Mouse (Mus musculus) heart, adult 18-20 months (tissue): ENCODE data around the gene Rpusd4. TPM values are rescaled to one million over a fixed set of nuclear protein-coding genes. Genes with fewer than 3 reads are reported as not detected.

ENCODE experiments used
- DNase-seq, 2 experiments: peaks; one replicate each; pipeline ENCODE4 v3.0.0; 2021 to 2022; ENCODE audit warnings: mixed read lengths in 1 of 2
- long read RNA-seq, 2 experiments: library from polyadenylated mRNA; stranded (forward); transcript quantifications; one replicate each; pipeline ENCODE4 v2.0.0; 2021
- total RNA-seq, 2 experiments: library from RNA; stranded (reverse); gene quantifications; 2 replicates each; pipeline ENCODE4 v1.2.3; 2021

Rpusd4 gene
- 10 to 100 TPM; 14.9 to 16.3 TPM for total RNA-seq
- long read RNA-seq, experiment 1, transcript Rpusd4-201 (7 exons, 1,821 nt), result major isoform, 10 of 12 reads
- long read RNA-seq, experiment 1, partial matches to known transcripts, result 0 of 12 reads
- long read RNA-seq, experiment 1, other reads (novel, unspliced or antisense), result 2 of 12 reads
- long read RNA-seq, experiment 2, partial matches to known transcripts, result 0 of 5 reads
- long read RNA-seq, experiment 2, other reads (novel, unspliced or antisense), result 2 of 5 reads

DNA sequence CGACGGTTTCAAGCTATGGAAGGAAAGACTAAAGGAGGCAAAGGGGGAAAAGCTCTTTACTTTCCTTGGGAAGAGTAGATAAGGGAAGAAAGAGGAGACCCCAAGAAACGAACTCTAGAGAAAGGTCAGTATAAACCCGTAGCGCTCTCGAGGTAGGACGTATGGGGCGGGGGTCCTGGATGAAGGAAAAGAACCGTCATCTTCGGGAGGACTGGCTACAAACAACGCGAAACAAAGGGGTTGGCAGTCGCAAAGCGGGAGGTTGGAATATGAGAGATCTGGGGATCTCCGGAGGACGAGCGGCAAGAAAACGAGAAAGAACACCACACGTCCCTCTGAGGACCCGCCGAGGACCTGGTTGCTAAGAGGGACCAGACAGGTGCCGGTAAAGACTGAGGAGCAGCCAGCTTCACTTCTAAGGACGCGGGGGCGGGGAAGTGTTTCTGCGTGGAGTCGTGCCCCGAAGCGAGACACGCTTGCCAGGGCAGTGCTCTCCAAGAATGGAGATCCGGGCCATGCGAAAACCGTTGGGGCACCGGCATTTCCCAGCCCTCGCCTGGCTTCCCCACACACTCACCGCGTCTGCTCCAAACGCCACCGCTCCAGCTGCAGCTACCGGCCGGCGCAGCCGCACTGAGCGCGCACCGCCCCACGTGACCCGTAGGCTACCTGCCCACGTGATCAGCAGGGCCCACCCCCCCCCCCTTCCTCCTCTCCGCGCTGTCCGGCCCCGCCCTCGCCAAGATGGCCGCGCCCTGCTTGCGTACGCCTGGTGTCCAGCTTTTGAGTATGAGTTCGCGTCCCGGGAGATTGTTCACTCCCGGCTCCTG lies at the start of gene Rpusd4, which contains the start of gene Fam118b:
Gene Rpusd4 (plus strand): TSS at position 720 of the 830 bp plus-strand sequence.
Gene Fam118b (minus strand): TSS at position 660 of the 830 bp plus-strand sequence.
- DNase-seq, result peak; percentile 90 to 94

DNA sequence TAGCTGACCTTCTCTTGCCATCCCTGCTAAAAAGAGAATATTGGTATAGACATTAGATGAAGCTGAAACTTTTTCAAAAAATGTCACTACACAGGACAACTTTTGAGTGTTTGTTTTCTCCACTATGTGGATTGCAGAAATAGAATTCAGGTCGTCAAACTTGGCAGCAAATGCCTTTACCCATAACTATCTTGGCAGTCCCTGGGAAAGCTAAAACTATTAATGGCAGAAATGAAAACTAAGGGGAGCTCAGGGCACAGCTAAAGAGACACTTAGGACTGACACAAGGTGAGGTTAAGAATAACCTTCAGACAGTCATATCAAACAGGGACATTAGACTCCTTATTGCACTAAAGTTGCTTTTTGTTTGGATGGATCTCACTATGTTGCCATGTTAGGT lies 49.7 kb upstream of the Rpusd4 start:
- DNase-seq, result peak in 1 of 2 experiments; percentile 43

DNA sequence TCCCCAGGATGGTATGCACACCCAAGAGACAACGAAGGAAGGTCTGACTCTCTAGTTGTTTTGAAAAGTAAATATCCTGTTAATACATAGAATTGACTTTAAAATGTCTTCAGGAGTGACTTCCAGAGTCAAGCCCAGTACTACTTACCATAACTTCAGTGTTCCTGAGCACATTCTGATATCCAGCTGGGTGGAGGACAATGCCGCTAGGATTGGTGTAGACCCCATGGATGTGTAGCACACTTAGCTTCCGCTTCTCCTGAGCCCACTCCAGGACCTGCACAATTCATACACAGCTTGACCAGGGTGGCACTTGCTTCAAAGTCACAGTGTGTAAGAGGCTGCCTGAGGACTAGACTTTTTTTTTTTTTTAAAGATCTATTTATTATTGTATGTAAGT lies 44.2 kb upstream of the Rpusd4 start:
- DNase-seq, result no peak

DNA sequence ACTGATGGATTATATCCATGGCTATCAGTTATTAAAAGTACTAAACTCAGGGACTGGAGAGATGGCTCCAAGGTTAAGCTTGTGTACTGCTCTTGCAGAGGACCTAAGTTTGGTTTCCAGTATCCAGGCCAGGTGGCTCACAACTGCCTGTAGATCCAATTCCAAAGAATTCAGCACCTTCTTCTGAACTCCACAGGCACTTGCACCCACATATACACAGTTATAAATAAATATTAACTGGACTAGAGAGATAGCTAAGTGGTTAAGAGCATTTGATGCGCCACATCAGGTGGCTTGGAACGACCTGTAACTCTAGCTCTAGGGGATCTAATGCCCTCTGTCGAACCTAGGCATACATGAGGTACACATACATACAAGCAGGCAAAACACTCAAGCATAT lies 39.0 kb upstream of the Rpusd4 start:
- no peak for DNase-seq

DNA sequence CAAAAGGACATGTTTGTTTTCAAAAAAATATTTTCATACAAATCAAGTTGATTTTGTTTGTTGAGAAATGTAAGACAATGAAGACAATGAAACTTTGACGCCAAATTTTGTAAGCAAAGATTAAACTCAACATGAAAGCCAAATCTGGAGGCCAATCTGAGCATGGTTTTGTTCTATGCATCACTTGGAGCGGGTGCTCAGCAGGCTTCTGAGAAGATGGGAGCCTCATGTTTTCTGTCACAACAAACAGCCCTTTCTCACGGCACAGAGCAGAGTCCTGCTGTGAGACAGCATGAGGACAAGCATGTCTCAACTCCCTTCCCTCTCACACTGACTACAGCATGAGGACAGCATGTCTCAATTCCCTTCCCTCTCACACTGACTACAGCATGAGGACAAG lies 31.7 kb upstream of the Rpusd4 start:
- no peak for DNase-seq

DNA sequence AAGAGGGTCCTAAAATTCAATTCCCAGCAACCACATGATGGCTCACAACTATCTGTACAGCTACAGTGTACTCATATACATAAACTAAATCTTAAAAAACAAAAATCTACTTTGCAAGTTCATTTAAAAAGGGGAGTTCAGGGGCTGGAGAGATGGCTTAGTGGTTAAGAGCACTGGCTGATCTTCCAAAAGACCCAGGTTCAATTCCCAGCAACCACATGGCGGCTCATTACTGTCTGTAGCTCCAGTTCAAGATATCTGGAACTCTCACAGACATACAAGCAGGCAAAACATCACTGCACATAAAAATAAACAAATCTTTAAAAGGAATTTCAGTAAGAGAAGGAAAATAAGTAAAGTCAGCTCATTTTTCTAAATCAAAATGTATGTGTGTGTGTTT lies 29.3 kb upstream of the Rpusd4 start:
- no peak for DNase-seq

DNA sequence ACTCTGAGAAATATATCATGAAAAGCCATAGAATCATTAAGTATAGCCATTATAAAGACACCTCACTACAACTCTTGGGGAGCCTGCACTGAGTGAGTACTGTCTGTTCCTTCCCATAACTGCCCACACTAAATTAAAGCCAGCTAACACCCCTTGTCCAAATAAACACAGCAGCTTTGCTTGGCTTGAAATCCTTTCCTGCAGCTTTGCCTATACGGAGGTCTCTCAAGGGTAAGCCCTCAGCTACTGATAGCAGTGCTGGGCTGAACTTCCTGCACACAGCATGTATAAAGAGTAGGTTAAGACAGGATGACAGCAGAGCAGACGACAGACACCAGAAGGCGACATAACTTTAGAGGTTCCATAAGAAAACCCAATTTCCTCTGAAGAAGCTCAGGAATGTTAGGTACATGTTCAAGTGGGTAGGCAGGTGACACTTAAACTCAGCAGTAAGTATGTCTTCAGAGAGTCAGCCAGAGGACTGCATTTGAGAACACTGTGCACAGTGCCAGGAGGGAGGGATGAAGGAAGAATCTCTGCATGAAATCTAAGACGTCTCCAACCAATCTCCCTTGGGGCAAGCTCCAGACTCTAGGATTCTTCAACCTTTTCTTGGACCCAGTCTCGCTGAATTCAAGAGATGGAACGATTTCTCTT lies 28.6 kb upstream of the Rpusd4 start:
- peak; percentile 16 to 50 for DNase-seq

DNA sequence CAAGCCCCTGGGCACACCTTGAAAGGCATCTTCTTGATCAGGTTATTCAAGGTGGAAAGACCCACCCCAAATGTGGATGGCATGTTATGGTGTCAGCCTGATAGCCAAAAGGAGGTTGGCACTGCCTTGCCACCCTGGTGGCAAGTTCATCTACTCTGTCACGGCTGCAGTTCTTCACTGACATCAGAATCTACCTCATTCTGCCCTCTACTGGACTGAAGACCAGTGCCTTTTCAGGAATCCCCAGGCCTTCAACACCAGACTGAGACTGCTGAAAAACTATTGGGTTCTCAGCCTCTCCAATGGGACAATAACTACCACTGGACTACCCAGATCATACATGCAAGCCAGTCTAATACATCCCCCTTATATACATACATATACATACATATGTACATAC lies 27.9 kb upstream of the Rpusd4 start:
- DNase-seq, result no peak

DNA sequence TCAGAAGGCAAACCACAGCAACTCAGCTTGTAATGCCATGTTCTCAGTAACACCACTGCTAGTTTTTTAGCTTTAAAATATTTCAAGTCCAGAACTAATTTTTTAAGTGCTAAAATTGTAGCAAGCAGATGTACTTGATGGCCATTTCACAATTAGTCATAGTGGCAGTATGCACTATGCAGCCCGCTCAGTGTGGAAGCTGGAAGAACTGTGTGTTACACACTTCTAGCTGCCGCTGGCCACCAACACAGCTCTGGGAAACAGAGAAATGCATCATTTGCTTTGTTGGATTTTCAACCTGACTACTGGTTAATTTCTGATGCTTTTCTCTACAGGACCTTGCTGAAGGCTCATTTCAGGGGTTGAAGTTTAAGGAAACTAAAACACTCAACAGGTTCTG lies 20.3 kb upstream of the Rpusd4 start:
- no peak for DNase-seq

DNA sequence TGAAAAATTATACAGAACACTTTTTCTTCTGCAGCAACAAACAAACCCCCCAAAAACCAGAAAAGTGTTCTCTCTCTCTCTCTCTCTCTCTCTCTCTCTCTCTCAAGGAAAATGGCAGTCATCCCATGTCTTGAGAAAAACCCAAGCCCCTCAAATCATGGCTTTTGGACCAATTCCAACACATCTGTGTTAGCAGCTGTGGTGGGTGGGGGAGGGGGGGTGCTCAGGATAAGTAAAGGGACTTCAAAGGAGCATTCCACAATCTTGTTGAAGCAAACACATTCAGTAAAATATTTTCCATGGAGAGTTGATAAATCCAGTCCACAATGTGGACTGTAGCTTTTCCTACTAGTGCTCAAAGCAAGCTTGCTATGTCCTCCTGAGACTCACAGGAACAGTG lies 18.2 kb upstream of the Rpusd4 start:
- no peak for DNase-seq

DNA sequence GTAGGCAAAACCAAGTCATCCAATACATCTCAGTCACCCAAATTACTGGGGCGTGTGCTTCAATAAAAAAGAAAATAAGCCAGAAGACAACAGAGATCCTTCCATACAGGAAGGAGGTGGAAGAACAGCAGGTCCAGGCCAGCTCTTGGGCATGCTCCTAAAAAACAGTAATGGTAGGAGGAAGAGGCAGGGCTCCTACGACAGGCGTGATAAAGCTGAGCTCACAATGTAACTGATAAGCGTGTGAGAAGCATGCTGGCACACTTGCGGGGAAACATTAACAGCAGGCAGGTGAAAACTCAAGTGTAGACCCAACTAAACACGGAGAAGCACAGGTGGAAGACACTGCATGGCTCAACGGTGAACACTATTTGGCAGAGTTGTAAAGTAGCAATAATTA lies 10.3 kb upstream of the Rpusd4 start:
- no peak for DNase-seq

DNA sequence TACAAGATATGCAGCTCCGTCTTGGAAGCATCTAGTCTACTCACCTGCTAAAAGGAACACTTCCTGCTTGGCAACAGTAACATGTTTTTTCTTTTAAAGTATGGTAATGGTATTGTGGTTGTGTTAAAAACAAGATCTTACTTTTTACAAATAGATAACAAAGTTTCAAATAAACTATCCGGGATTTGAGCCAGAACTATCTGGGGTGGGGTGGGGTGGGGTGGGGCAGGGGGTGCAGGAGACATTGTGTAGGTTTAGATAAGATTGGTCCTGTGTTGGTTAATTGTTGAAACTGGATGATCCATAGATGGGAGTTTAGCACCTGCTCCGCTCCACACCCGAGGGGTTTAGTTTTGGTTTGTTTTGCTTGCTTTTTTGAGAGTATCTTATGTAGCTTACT lies 5.2 kb upstream of the Rpusd4 start:
- DNase-seq, result no peak

DNA sequence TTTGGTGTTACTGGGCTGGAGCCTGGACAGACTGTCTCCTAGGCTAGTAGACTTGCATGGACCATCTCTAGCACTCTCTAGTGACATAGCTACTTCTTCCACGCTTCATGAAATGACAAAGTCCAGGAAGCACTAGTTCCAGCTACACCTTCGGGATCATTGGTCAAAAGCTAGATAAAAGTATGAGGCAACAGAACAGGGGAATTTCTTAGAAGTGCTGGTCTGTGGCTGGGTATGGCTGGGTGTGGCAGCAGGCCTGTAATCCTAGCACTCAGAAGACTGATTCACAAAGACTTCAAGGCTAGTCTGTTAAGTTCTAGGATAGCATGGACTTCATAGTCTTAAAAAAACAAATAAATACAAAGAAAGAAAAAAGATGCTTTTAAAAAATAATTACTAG lies 4.2 kb upstream of the Rpusd4 start:
- DNase-seq, result no peak

DNA sequence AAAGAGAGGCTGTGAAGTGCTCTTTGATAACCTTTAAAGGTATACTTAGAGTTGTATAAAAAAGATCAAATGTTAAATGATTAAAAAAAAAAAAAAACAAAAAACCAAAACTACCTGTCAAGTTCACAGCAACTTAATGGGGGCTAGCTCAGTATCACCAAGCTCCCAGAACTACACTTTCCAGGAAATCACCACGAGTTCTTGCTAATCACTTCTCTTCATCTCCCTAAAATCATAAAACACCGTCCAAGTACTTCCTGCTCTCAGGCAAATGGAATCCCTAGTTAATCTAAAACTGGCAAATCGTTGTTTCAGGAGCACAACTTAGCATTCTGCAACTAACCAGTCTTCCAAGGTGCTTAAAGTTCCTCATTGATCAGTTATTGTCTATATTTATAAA lies 3.2 kb upstream of the Rpusd4 start:
- no peak for DNase-seq

DNA sequence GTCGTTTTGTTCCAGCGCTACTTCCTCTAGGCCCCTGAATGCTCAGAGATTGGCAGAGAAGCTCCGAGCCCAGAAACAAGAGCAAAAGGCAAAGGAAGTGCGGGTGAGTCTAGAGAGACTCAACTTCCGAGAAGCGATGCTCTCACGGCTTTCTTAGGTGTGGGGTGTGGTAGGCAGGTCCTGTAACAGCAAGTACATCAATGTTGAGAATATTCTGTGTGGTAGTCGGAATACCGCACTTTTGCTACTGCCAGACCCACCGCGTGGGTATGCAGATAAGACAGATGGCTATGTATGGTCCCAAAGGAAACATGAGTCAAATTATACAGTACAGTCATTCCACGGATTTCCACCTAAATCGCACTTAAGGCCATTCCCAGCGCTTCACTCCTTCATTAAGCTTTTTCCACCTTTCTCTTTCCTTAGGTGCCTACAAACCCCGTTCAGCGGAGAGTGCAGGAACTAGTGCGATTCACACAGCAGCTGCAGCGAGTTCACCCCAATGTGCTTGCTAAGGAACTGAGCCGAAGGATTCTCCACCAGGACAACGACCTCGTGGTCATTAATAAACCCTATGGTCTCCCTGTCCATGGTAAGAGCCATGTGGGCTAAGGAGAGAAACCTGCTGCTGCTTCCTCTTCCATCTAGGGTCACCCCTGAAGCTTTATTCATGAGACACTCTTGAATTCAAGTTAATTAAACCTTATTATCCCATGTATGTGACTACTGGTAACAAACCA lies 481 bp downstream of the Rpusd4 start:
- no peak for DNase-seq

DNA sequence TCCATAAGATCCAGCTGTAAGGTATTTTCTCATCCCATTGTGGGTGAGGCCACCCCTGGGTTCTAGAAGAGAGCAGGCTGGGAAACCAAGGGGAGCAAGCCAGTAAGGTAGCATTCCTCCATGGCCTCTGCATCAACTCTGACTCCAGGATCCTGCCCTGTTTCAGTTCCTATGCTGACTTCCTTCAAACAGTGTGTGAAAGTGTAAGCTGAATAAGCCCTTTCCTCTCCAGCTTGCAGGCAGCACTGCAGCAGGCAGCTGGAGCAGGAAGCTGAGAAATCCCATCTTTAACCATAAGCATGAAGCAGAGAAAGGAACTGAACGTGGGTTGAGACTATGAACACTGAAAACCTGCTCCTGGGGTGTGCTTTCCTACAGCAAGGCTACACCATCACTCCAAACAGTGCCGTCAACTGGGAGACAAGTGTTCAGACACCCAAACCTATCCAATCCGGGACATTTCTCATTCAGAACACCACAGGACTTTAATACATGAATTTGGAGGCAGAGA lies 10.2 kb downstream of the Rpusd4 start:
- DNase-seq, result peak in 1 of 2 experiments; percentile 33

DNA sequence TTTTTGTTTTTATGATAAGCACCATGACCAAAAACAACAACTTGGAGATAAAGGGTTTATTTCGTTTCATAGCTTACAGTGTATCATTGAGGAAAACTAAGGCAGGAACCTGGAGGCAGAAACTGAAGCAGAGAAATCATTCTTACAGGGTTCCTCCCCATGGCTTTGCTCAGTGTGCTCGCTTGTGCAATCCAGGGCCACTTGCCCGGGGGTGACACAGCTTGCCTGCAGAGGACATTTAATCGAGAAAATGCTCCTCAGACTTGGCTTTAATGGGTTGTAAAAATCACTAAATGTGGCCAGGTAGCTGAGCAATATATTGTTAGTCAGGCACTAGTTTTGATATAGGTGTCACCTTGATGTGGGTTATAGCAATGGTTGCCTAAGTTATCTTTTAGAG lies 10.8 kb downstream of the Rpusd4 start:
- DNase-seq, result no peak

DNA sequence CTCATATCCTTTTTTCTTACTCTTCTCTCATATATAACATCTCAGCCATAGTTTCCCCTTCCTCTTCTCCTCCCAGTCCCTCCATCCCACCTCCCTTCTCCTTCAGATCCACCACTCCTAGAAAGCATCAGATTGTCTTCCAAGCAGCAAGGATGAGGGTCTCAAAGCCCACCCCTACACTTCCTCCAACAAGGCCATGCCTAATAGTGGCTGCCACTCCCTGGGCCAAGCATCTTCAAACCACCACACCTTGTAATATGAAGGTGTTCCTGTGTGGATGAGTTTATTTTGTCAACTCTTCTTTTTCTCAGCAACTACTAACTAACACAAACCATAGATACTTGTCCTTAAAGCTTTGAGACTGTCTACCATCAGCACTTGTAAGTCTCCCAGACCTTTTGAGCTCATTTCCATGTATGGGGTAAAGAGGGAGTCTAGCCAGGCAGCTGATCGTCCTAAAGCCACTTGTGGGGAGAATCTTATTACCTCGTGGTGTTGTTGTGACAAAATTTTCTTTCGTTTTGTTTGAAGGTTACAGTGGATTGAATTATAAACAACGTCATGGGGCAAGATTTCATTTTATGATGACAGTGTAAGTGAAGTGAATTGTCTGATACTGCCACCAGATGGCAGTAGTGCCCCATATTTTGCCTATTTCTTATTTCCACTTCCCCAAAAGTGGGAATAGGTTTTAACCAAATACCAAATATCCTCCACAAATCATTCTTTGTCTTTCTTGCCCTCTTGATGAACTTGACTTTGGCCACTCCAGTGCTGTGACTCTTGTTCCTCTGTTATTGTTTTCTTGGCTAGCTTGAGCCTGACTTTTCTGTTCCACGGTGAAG lies 14.6 kb downstream of the Rpusd4 start:
- peak; percentile 70 to 81 for DNase-seq

DNA sequence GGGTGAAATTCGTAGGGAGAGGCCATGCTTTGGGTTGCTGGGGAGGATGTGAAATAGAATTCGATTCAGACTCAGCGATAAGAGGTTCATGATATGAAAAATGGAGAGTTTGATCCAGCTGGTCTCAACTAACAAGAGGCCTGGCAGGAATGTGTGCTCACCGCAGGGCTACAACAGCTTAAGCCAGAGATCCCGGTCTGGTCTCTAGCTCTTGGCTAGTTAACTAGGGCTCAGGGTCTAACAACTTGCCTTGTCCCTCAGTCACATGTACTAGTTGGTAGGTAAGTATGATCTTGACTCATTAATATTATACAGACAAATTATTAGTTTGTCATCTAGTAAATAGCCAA lies 15.2 kb downstream of the Rpusd4 start:
- DNase-seq, result no peak

DNA sequence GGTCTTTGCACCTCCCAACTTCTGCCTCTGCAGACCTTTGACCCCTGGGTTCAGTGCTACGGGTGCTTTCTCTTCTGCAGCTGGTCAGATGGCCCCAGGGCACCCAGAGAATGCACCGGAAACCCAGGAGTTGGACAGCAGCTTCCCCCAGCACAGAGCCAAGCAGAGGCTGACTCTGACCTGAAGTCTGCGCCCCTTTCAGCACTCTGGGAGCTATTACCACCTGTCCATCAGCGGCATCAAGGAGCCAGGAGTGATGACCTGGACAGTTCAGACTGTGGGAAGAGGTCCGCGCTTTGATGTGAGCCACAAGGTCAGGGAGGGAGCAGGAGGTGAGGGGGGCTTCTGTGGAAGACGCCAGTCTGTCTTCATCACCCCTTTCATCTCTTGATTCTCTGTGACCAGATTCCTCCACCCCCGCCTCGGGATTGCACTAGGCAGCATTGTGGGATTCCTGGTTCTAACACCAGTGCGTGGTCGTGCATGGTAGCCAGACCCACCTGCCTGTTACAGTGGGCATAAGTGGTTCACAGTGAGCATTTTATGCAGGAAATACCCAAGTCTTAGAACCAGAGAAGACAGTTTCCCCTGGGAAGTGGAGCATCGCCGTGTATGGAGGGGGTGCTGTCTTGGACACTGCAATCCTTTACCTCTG lies 15.9 kb downstream of the Rpusd4 start:
- no peak for DNase-seq

DNA sequence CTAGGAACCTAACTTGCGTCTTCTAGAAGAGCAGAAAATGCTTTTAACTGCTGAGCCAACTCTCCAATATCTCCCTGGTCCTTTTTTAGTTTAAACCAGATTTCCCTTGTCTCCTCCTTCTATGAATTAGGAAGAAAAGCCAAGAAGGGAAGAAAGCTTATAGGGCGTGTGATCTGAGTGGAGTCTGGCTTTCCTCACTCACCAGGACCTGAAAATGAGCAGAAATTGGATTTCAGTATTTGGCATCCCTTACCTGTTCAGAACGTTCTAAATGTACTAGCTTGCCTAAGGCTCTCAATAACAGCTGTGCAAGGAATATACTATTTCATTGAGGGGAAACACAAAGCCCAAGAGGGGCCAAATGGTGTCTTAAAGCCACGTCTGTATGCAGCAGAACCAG lies 16.7 kb downstream of the Rpusd4 start:
- DNase-seq, result no peak
